Mouse (Mus musculus) CD4-positive naive resting alpha-beta T cell, adult 76 days (primary cell): ENCODE data around the gene Uap1. TPM values are rescaled to one million over a fixed set of nuclear protein-coding genes. Genes with fewer than 3 reads are reported as not detected.

Experiments used
- total RNA-seq: library from RNA; stranded (reverse); gene quantifications from one replicate; pipeline ENCODE4 v1.2.4, GENCODE M21; 2023

The Uap1 gene
- 43.7 TPM for total RNA-seq

GRCm38 (mm10) chr1:170174814-170175332 is at the start of gene Uap1:
Gene Uap1, minus strand, starts transcription at chr1:170174957.

DNA sequence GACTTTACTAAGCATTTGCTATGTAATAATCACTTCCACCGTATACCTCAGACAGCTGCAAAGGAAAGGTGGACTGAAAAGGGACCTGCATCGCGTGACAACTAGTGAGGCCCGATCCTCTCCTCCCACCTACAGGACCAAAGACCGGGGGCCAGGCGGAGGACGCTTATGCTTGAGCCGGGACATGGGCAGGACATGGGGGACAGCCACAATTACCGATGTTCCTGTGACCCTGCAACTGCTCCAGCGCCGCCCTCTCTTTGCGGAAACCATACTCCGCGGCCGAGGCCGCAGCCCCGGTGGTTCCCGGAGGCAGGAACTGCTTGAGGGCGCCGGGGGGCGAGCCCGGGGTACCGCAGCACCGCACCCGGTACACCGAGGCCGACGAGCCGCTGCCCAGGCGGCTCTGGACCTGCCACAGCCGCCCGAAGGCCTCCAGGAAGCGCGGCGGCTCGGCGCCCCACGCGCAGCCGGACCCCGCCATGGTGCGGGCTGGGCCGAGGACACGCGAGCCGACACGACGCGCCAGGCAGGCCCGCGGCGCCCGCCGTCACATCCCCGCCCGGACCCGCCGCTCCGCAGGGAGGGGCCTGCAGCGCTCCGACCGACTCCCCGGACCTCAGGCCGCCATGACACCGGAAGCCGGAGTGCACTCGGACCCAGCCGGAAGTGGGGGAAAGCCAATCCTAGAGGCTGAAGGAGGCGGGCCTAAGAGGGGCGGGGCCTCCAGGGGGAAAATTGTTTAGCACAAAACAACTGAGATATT is 40.2 kb upstream of the Uap1 start, which contains the start of gene Uhmk1:
Uhmk1 (minus strand) TSS at position 641 of the 766 bp plus-strand sequence.

DNA sequence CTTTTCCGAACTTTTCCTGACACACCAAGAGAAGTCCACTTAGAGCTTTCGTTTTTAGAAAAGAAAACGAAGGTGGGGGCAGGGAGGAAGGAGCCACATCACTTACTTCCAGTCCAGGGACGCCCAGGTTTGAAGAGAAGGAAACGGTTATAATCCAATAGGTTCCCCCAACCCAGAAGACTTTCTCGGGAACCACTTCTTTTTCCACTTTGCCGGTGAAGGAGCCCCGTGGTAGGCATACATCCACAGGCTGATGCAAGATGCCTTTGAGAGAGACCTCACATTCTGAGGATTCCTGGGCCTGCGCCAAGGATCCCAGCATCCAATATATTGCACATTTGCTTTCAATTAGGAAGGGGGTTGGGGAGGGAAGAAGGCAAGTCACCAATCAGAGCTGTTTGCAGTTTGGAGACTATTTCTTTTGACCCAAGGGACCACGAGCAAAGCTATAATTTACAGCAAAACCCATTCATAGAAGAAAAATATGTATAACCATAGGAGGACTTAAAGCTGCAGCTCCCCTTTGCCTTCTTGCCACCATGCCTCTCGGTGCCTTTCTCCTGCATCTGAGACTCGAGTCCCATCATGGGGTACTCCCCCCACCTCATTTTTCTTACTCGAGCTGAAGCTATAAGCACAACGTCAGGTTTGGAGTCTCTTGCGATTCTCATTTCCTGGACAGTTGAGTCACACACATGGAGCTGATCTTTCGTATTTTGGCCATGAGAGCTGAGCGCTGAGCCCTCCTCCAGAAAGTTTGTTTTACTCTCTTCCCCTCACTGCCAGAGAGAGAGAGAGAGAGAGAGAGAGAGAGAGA is 64.0 kb downstream of the Uap1 start, which contains the start of gene Ddr2:
Ddr2 (minus strand) TSS at position 247 of the 817 bp plus-strand sequence.

Other genes with a start within 250 kb of the Uap1 start
- gene Ccdc190, start 246.3 kb downstream of the Uap1 start, total RNA-seq, result not detected
- 8.9 TPM for gene Hsd17b7, start 205.7 kb downstream of the Uap1 start, total RNA-seq
- not detected for gene Ddr2, start 64.2 kb downstream of the Uap1 start, total RNA-seq
- gene Uhmk1, start 40.4 kb upstream of the Uap1 start, total RNA-seq, result 54.6 TPM
- not detected for gene Sh2d1b2, start 57.8 kb upstream of the Uap1 start, total RNA-seq
- 0.64 TPM for gene Sh2d1b1, start 102.4 kb upstream of the Uap1 start, total RNA-seq
- gene Gm7694, start 131.4 kb upstream of the Uap1 start, total RNA-seq, result not detected
- not detected for gene Spata46, start 133.8 kb upstream of the Uap1 start, total RNA-seq